Mouse (Mus musculus): Measurements from ENCODE around the gene Cd244a. TPM values are rescaled to one million over a fixed set of nuclear protein-coding genes. Genes with fewer than 3 reads are reported as not detected.

Gene Cd244a
- polyA plus RNA-seq (2012; rRNA removed): not detected in 2 replicates

- TF ChIP-seq CTCF (IDR thresholded peaks at IDR 0.05; ENCODE audit: borderline replicate concordance, extremely low read depth, insufficient read depth, insufficient read length): no peak
- no peak for TF ChIP-seq POLR2A (IDR thresholded peaks at IDR 0.05; ENCODE audit: borderline replicate concordance, extremely low read depth, insufficient read depth, insufficient read length, poor library complexity, severe bottlenecking)
These were observed at the start of gene Cd244a for GRCm38 (mm10) chr1:171558898-171559297. TSS of gene Cd244a (plus strand) at chr1:171559193.

GRCm38 (mm10) chr1:171513234-171513633 lies 45.8 kb upstream of the Cd244a start:
- TF ChIP-seq CTCF (IDR thresholded peaks at IDR 0.05; ENCODE audit: borderline replicate concordance, extremely low read depth, insufficient read depth, insufficient read length) (no peak), POLR2A (IDR thresholded peaks at IDR 0.05; ENCODE audit: borderline replicate concordance, extremely low read depth, insufficient read depth, insufficient read length, poor library complexity, severe bottlenecking) (no peak)
- no peak for DNase-seq (ENCODE audit: low read depth)

More at GRCm38 (mm10) chr1:171558898-171559297, at the start of gene Cd244a:
- DNase-seq (ENCODE audit: low read depth): no peak

- no peak for TF ChIP-seq CTCF (IDR thresholded peaks at IDR 0.05; ENCODE audit: borderline replicate concordance, extremely low read depth, insufficient read depth, insufficient read length)
- no peak for TF ChIP-seq POLR2A (IDR thresholded peaks at IDR 0.05; ENCODE audit: borderline replicate concordance, extremely low read depth, insufficient read depth, insufficient read length, poor library complexity, severe bottlenecking)
- no peak for DNase-seq (ENCODE audit: low read depth)
These were observed 45.2 kb upstream of the Cd244a start for GRCm38 (mm10) chr1:171513760-171514159.

- DNase-seq (ENCODE audit: low read depth): no peak
- TF ChIP-seq CTCF (IDR thresholded peaks at IDR 0.05; ENCODE audit: borderline replicate concordance, extremely low read depth, insufficient read depth, insufficient read length): no peak
- TF ChIP-seq POLR2A (IDR thresholded peaks at IDR 0.05; ENCODE audit: borderline replicate concordance, extremely low read depth, insufficient read depth, insufficient read length, poor library complexity, severe bottlenecking): no peak
These were observed 44.0 kb upstream of the Cd244a start for GRCm38 (mm10) chr1:171515039-171515438.

GRCm38 (mm10) chr1:171515557-171515956 lies 43.4 kb upstream of the Cd244a start:
- no peak for DNase-seq (ENCODE audit: low read depth)
- TF ChIP-seq POLR2A (IDR thresholded peaks at IDR 0.05; ENCODE audit: borderline replicate concordance, extremely low read depth, insufficient read depth, insufficient read length, poor library complexity, severe bottlenecking) (no peak), CTCF (IDR thresholded peaks at IDR 0.05; ENCODE audit: borderline replicate concordance, extremely low read depth, insufficient read depth, insufficient read length) (no peak)

- TF ChIP-seq POLR2A (IDR thresholded peaks at IDR 0.05; ENCODE audit: borderline replicate concordance, extremely low read depth, insufficient read depth, insufficient read length, poor library complexity, severe bottlenecking): no peak
- TF ChIP-seq CTCF (IDR thresholded peaks at IDR 0.05; ENCODE audit: borderline replicate concordance, extremely low read depth, insufficient read depth, insufficient read length): no peak
- no peak for DNase-seq (ENCODE audit: low read depth)
These were observed 27.6 kb upstream of the Cd244a start for GRCm38 (mm10) chr1:171531367-171531766.

- DNase-seq (ENCODE audit: low read depth): peak; percentile 1
- TF ChIP-seq POLR2A (IDR thresholded peaks at IDR 0.05; ENCODE audit: borderline replicate concordance, extremely low read depth, insufficient read depth, insufficient read length, poor library complexity, severe bottlenecking) (no peak), CTCF (IDR thresholded peaks at IDR 0.05; ENCODE audit: borderline replicate concordance, extremely low read depth, insufficient read depth, insufficient read length) (0 out of 2 replicates have a peak, but pooled peaks have one; percentile 9)
These were observed 26.2 kb upstream of the Cd244a start for GRCm38 (mm10) chr1:171532830-171533229.

GRCm38 (mm10) chr1:171534557-171534956 lies 24.4 kb upstream of the Cd244a start:
- TF ChIP-seq CTCF (IDR thresholded peaks at IDR 0.05; ENCODE audit: borderline replicate concordance, extremely low read depth, insufficient read depth, insufficient read length) (no peak), POLR2A (IDR thresholded peaks at IDR 0.05; ENCODE audit: borderline replicate concordance, extremely low read depth, insufficient read depth, insufficient read length, poor library complexity, severe bottlenecking) (no peak)
- DNase-seq (ENCODE audit: low read depth): no peak

- TF ChIP-seq POLR2A (IDR thresholded peaks at IDR 0.05; ENCODE audit: borderline replicate concordance, extremely low read depth, insufficient read depth, insufficient read length, poor library complexity, severe bottlenecking) (no peak), CTCF (IDR thresholded peaks at IDR 0.05; ENCODE audit: borderline replicate concordance, extremely low read depth, insufficient read depth, insufficient read length) (no peak)
- DNase-seq (ENCODE audit: low read depth): peak; percentile 1
These were observed 23.8 kb upstream of the Cd244a start, which contains the start of gene Itln1 for GRCm38 (mm10) chr1:171535194-171535593. TSS of gene Itln1 (minus strand) at chr1:171535294.

- no peak for DNase-seq (ENCODE audit: low read depth)
- TF ChIP-seq POLR2A (IDR thresholded peaks at IDR 0.05; ENCODE audit: borderline replicate concordance, extremely low read depth, insufficient read depth, insufficient read length, poor library complexity, severe bottlenecking) (no peak), CTCF (IDR thresholded peaks at IDR 0.05; ENCODE audit: borderline replicate concordance, extremely low read depth, insufficient read depth, insufficient read length) (no peak)
These were observed 18.3 kb upstream of the Cd244a start for GRCm38 (mm10) chr1:171540694-171541093.

GRCm38 (mm10) chr1:171551326-171551725 lies 7.7 kb upstream of the Cd244a start:
- no peak for DNase-seq (ENCODE audit: low read depth)
- TF ChIP-seq POLR2A (IDR thresholded peaks at IDR 0.05; ENCODE audit: borderline replicate concordance, extremely low read depth, insufficient read depth, insufficient read length, poor library complexity, severe bottlenecking) (no peak), CTCF (IDR thresholded peaks at IDR 0.05; ENCODE audit: borderline replicate concordance, extremely low read depth, insufficient read depth, insufficient read length) (no peak)

GRCm38 (mm10) chr1:171552230-171552629 lies 6.8 kb upstream of the Cd244a start:
- TF ChIP-seq CTCF (IDR thresholded peaks at IDR 0.05; ENCODE audit: borderline replicate concordance, extremely low read depth, insufficient read depth, insufficient read length): no peak
- no peak for TF ChIP-seq POLR2A (IDR thresholded peaks at IDR 0.05; ENCODE audit: borderline replicate concordance, extremely low read depth, insufficient read depth, insufficient read length, poor library complexity, severe bottlenecking)
- DNase-seq (ENCODE audit: low read depth): no peak

All from brain, embryonic 14.5 days (tissue).